Mouse (Mus musculus): ENCODE data around the gene Map2k6.
A peak's percentile ranks its signal among the peaks of the same experiment; 100 is the strongest.
"Not testable (repeated sequence)": the region's sequence is repeated elsewhere in the genome, so short reads cannot be mapped to it uniquely, and the experiment has no call there.

The Map2k6 gene

DNA sequence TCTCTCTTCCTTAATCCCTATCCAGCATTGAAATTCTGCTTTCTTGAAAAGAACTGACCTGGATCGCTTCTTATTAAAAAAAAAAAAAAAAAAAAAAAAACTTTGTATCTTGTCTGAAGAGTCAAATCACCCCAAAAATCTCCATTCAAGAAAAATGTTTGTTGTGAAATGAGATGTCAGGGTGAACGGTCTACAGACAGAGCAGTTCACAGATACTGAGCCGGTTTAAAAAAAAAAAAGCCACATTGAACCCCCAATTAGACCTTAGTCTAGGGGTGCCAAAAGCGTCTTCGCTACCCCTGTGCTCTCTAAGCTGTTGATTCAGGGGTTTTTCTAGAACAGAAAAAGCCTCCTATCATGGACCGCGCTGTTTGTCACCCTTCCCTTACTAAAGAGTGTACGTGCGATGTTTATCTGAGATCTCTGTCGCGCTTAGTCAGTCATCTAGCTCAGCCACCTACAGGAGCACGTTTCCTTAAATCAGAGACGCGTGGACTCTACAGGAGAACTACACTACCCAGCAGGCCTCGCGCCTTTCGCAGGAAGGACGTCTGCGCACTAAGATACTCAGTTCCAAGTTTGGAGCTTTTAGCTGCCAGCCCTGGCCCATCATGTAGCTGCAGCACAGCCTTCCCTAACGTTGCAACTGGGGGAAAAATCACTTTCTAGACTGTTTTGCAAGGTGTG is at the start of gene Map2k6:
Map2k6 (plus strand) TSS at position 570 of the 687 bp plus-strand sequence.
- DNase-seq, result peak; percentile 80 to 81

DNA sequence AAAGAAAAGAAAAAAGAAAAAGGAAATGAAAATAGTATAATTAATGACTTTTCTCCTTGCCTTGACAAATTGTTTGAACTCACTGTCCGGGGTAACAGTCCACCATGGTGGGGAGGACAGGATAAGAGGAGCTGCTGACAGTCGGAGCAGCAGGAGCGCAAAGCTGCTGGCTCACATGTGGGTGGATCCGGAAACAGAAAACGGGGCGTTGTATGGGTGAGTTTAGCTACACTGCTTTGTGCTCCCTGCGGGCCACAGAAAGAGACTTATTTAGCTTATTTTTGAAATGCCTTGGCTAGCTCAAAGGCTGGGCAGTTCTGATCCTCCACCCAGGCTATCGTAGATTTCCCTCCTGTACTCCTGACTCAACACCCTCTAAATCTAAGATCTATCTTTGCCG is 44.7 kb upstream of the Map2k6 start:
- DNase-seq, result no peak

- DNase-seq, result not testable (repeated sequence)
Observed at GRCm38 (mm10) chr11:110355131-110355530, 43.8 kb upstream of the Map2k6 start.

- DNase-seq, result peak in 1 of 2 experiments; percentile 53
Observed at GRCm38 (mm10) chr11:110357756-110358551, 41.0 kb upstream of the Map2k6 start.

DNA sequence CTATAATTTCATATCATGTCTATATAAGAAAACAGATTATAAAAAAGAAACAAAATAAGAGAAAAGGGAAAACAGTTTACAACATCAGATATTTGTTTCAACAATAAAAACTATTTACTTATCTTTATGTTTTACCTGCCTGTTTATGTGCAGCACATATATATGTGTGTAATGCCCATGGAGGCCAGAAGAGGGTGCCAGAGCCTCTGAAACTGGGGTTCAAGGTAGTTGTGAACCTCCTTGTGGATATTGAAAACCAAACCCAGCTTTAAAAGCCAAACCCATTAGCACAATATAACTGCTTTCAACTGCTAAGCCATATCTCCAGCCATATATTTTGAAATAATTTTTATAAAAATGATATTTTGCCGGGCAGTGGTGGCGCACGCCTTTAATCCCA is 33.9 kb upstream of the Map2k6 start:
- DNase-seq, result peak in 1 of 2 experiments; percentile 64

DNA sequence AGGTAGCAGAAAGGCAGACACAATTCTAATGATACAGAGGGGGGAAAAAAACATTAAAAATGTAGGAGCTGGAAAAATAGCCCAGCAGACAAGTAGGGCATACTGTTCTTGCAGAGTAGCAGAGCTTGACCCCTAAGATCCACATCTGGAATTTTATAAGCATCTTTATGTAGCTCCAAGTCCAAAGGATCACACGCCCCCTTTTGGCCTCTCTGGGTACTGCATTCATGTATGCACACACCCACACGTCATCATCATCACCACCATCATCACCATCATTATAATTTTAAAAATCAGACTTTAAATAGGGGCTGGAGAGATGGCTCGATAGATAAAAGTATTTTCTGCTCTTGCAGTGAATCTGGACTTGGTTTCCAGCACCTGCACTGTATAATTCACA is 32.0 kb upstream of the Map2k6 start:
- DNase-seq, result no peak

- DNase-seq, result no peak
Observed at GRCm38 (mm10) chr11:110367638-110368037, 31.3 kb upstream of the Map2k6 start.

- no peak for DNase-seq
Observed at GRCm38 (mm10) chr11:110369312-110370019, 29.5 kb upstream of the Map2k6 start.

- DNase-seq, result no peak
Observed at GRCm38 (mm10) chr11:110371827-110372226, 27.1 kb upstream of the Map2k6 start.

GRCm38 (mm10) chr11:110372266-110372954 is 26.5 kb upstream of the Map2k6 start:
- DNase-seq, result no peak

GRCm38 (mm10) chr11:110374036-110374435 is 24.9 kb upstream of the Map2k6 start:
- no peak for DNase-seq

GRCm38 (mm10) chr11:110379661-110380309 is 19.1 kb upstream of the Map2k6 start:
- peak; percentile 61 to 72 for DNase-seq

- no peak for DNase-seq
Observed at GRCm38 (mm10) chr11:110380310-110380668, 18.6 kb upstream of the Map2k6 start.

- no peak for DNase-seq
Observed at GRCm38 (mm10) chr11:110385487-110385886, 13.4 kb upstream of the Map2k6 start.

- no peak for DNase-seq
Observed at GRCm38 (mm10) chr11:110392763-110393162, 6.2 kb upstream of the Map2k6 start.

GRCm38 (mm10) chr11:110394788-110395452 is 4.0 kb upstream of the Map2k6 start:
- no peak for DNase-seq

DNA sequence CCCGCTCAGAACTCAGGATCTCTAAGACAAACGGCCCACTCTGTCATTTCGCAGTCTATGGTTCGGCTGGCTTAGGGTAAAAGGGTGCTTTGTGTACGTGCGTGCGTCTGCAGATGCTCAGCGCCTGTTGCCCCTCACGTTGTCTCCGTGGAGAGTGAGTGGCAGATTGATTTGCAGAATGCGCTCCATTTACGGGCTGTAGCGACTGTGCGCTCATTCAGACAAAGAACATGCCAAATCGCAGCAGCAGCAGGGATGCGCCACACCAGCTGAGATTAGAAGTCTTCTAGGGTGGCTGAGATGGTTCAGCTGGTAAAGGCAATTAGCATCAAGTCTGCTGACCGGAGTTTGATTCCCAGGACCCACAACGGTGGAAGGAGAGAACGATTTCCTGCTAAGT is 2.8 kb upstream of the Map2k6 start:
- no peak for DNase-seq

GRCm38 (mm10) chr11:110399240-110400150 is 573 bp downstream of the Map2k6 start:
- no peak for DNase-seq

DNA sequence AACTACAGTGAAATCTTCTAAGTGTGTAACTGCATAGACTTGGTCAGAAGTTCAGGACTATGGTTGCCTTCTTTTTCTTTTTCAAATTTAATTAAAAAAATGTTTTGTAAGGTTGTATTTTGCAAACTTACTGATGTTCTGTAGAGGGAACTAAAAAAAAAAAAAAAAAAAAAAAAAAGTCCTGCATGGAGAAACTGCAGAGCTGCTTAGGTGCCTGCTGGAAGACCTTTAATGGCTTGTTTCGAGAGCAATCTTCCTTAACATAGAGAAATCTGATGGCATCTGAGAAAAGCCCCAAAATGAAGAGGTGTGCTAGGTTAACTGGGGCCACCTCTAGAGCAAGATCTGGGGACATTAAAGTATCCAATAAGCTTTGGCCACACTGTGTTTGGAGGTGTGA is 1.4 kb downstream of the Map2k6 start:
- no peak for DNase-seq

DNA sequence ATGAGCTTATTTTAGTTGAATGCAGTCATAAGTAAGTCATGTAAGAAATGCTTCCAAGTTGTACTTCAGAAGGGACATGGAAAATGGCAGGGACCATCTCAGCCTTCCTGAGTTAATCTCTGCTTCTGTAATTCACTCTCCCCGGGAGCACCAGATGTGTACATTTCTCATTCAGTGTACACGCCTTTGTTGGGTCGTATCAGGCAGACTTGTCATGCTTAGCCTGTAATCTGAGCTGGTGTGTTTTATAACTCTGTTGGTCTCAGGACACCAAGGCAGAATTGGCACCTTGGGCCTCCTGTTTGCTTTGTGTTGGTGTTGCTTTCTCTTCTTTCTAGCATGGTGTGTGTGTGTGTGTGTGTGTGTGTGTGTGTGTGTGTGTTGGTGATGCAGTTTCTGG is 3.7 kb downstream of the Map2k6 start:
- no peak for DNase-seq

- no peak for DNase-seq
Observed at GRCm38 (mm10) chr11:110403602-110404001, 4.7 kb downstream of the Map2k6 start.

All from lung, postnatal 4 days (tissue).